Mouse (Mus musculus) urinary bladder, postnatal 0 days (tissue): ENCODE measurements around the gene Zc3h15. TPM values are rescaled to one million over a fixed set of nuclear protein-coding genes. Genes with fewer than 3 reads are reported as not detected.

ENCODE experiments used
- polyA plus RNA-seq: library from polyadenylated mRNA; unstranded; fragments of >200 nt; fragmentation: Nextera tagmentation; extraction: Ambion mirVana; gene quantifications from 2 replicates; pipeline ENCODE4 v1.2.1, GENCODE M21; 2015

Gene Zc3h15
- 72.4 and 95.3 TPM in 2 replicates for polyA plus RNA-seq

DNA sequence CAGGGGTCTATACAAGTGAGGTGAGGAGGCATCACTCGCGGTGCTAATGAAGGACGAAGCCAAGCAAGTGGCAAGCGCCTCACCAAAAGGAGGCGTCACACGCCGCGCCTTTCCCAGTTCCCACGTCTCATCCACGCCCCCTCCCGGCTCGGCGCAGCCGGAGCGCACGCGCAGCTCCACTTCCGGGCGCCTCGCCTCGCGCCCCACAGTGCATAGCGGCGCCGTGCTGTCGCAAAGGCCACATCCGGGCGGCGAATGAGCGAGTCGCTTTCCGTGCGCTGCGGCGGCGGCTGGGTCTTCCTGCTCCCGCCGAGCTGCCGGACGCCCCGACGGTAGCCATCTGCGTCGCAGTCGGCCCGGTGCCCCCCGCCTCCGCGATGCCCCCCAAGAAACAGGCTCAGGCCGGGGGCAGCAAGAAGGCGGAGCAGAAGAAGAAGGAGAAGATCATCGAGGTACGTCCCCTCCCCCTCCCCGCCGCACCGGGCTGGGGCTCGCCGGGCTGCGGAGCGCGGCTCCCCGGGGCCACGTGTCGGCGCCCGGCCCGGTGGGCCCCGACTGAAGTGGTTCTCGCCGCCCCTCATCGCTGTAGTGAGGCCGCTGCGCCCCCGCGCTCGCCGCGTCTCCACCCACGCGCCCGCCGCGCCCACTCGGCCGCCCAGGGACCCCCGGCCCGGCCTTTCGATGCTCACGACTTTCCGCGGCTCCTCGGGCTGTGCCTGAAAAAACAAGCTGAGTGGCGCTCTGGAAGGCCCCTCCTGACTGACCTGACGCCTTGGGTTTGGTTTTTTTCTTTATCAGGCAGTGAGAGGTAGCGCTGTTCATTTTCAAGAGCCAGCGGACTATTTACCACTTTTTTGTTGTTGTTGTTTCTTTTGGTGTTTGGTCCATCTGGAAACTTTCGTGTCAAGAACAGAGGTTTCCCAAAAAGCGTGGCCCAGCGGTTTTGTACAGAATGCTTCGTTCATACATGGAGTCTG, at the start of gene Zc3h15:
TSS of gene Zc3h15 (plus strand) at position 160 of the 977 bp plus-strand sequence.

Other genes with a start within 250 kb of the Zc3h15 start
- 85.5 and 107 TPM in 2 replicates for gene Itgav, start 80.0 kb downstream of the Zc3h15 start, polyA plus RNA-seq
- 1.9 and 2.7 TPM in 2 replicates for gene Fam171b, start 168.2 kb downstream of the Zc3h15 start, polyA plus RNA-seq